Mouse (Mus musculus) fat pad, adult 2 months (tissue): ENCODE measurements at regions not wholly inside any gene's neighbourhood (a gene's known extent, or its start where the extent isn't known, plus 50 kb on each side); places are given as distances from the start of the nearest gene placed in this dataset.
"Not testable (repeated sequence)": the region's sequence is repeated elsewhere in the genome, so short reads cannot be mapped to it uniquely, and the experiment has no call there.

Experiments used
- DNase-seq: peaks from one replicate; pipeline ENCODE4 v3.0.0-alpha.2; 2011; ENCODE audit warnings: low read depth, low spot score; ENCODE audit errors: extremely low read depth

DNA sequence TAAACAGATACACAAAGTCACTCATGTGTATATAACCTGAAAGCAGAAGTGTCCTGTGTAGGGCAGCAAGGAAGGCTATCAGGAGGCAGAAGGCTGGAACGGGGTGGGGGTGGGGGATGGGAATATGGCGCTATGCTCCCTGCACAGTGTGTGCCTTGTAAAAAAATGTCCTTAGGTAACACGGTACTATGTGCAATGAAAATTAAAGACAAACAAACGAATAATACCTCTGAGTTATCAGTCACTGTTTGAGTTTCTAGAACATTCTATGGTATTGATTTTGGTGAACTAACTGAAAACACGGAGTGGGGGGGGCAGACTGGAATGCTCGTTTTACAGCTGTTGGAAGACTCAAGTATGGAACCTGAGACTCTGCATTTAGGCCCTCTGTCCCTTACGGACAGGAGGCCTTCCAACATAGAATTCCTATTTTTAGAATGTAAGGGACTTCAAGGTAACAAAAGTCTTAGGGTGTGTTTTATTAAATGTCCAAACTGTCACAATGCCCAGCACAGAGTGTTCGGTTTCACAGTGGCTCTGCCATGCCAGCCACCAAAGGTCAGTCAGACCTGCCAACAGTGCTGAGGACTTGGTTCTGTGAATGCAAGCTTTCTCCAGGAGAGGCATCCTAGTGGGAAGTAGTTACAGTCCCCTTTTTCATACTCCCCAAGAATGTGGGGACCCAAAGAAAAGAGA is 240.6 kb downstream of the Ano6 start:
- no peak for DNase-seq

DNA sequence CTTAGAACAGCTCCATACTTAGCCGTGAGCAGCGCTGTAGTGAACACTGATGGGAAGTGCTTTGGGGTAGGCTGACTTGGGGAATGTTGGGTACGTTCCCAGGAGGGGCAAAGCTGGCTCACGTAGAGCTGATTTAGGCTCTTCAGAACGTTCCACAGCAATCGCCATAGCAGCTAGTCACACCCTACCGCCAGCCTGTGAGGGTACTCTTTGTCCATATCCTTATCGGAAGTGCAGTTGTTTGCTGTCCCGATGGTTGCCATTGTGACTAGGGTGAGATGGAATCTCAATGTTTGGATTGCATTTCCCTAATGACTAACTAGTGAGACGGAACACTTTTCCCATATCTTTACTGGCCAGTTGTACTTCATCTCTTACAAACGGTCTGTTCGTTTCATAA is 244.6 kb downstream of the Ano6 start:
- no peak for DNase-seq

DNA sequence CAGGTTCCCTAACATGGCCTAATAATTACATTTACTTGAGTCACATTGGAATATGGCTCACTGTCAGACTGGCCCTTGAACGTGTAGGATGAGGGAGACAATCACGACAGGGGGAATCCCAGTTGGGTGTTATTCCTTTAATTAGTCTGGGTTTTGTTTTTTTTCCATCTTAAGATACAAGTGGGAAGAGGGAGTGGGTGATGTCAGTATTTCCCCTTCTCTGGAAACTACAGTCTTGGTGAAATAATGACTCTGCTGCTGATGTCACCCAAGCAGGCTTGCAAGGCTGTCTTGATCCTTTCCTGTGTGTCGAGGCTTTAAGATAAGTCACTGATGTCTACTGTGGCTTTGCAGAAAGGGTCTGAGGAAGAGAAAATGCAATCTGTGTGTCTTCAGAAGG is 241.8 kb upstream of the Arid2 start:
- no peak for DNase-seq

DNA sequence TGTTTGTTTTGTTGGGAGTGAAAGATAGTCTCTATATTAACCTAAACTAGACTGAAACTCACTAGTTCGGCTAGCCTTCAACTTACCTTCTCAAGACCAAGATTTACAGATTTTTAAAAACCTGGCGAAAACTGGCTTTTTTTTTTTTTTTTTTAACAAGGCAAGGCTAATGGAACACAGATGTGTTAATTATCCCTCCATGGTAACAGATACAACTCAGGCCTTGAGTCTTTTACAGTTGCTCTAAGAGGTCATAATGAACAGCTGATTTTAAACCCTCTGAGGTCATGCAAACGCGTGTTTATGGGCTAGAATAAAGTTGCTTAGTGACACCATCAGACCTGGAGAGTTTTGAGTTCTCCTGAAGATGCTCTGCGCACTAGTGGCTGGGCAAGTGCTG is 240.7 kb upstream of the Arid2 start:
- no peak for DNase-seq

DNA sequence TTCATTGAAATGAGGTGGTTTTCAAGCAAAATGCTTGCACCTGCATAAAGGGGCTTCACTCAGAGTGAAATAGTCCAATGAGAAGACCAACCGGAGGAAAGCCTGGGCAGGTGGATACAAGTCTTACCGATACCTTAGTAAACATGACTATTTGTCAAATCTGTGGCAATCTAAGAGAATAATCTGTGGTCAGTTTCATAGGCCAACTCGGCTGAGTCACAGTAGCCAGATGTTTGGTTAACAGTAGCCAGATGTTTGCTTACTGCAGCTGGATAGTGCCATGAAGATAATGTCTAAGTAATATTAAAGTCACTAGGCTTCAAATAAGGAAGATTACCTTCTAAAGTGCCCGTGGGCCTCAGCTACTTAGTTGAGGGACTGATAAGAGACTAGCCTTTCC is 236.9 kb upstream of the Arid2 start:
- DNase-seq: no peak

DNA sequence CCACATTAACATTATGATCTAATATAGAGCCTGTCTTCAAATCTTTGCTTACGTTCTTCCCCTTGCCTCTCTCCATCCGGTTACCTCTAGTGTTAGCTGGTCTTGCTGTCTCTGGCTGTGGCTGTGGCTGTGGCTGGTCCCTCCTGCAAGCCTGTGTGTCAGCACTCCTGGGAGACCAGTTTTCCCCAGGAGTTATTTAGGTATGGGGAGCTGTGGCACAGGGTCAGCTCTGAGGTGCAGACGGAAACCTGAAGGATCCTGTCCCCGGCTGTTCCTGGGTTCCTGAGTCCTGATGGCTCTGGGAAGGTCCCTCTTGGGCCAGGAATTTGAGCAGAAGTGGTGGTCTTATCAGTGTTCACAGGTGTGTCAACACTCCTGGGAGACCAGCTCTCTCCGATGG is 234.7 kb upstream of the Arid2 start:
- DNase-seq: no peak

DNA sequence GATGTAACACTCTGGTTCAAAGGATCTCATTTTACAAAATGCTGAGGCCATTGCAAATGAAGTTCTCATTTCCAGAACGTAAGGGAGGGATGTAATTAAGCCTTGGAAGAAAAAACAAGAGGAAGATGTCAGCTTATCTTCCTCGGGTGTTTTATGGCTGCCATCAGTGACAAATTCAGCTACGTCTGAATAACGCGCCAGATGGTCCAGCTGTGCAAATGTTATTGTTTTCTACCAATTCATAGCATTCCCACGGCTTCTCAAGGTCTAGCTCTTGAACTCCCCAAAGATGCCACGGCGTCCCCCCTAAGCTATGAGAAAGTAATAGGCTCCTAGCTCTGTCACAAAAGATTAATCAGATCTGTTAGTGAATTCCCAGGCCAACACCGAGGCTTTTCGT is 232.0 kb upstream of the Arid2 start:
- DNase-seq: no peak

DNA sequence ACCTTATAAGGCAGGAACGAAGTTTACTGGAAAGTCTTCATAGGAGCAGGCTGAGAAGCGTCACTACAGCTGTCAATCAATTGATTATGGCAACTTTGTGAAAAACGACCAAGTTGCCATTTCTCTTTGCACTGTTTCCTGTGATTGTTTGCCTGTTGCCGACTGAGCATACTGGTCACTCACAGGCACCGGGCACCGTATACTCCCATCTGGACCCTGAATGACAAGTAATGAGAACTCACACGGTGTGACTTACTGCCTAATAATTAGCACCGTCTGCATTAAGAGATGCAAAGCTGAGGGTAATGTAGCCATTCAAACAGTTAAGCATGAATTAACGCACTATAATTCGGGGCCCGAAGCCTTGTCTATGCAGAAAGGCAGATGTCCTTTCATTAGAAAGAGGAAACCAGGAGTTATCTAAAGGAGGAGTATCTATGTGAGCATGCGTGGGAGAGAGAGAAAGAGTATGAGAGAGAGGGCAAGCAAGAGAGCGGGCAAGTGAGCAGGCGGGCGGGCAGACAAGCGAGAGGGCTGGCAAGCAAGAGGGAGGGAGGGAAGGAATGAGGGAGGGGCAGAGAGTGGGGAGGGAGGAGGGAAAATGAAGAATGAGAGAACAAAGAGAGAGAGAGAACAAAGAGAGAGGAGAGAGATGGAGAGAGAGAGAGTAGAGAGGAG is 231.4 kb upstream of the Arid2 start:
- no peak for DNase-seq

DNA sequence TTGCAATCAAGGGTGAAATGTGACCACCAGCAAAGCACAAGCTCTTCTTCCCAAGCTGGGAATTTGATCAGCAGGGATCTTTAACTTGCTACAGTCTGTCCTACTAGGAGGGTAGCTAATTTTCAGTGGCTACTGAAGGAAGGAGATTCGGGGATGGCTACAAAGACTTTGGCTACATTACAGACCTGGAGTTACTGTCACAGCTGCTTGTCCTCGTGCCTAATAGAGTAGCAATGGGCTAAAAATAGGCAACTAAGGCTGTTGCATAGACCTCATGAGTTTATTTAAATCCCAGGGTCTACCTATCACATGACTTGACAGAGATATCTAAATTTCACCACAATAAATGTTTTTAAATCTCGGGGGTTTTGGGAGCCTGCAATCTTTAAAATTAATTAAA is 227.7 kb upstream of the Arid2 start:
- no peak for DNase-seq

DNA sequence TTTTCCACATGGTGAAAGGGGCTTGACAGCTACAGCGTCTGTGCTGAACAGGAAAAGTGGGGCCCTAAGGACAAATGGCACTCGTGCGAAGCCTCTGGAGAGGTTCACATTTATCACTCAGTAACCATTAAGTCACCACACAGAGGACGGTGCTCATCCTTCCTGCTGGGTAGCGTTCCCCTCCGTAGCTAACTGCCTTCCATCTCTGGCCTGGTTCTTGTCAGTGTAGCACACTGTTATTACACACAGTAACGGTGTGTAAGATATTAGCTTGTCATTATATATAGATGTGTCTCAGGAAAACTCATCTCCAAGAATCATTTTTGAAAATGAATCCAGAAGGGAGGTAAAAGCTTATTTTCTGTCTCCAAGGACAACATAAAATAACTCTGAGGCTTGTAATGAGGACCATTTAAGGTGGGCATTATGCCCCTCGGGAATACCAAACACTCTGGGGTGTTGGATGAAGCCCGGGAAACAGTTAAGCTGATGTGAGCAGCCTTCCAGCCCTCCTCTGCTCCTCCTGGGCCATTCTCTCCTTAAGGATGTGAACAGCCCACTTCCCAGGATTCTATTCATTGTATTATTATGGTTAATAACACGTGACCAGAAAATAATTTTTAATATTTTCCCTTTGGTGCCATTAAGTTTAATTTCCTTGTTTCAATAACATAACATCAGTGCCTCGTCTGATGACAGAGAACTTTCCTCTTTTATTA is 222.7 kb upstream of the Arid2 start:
- DNase-seq: no peak

DNA sequence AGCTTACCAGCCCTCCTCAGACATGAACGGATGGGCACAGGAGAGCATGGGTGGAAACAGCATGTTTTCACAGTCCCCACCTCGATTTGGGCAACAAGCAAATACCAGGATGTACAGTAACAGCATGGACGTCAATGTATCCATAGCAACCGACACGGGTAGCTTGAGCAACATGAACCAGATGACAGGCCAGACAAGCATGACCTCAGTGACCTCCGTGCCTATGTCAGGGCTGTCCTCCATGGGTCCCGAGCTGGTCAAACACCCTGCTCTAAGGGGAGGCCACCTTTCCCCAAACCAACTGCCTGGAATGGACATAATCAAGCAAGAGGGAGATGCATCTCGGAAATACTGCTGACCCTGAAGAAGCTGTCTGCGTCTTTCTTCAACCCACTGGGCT is 211.7 kb upstream of the Arid2 start:
- DNase-seq: no peak

DNA sequence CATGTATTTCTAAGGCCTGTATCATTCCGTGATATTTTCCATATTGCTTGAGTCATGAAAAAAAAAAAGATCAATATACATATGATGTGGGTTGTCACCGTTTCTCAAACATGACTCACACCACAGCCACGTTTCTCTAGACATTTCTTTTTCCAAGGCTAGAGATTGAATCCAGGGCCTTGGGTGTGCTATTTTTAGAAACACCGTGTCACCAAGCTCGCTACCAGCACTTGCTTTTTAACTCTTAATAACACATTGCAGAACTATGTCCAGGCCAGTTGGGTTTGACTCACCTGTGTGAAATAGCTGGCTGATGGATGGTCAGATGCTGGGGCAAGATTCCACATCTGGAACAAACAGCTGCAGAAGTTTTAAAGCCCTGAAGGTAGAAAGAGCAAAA is 209.6 kb upstream of the Arid2 start:
- DNase-seq: no peak

DNA sequence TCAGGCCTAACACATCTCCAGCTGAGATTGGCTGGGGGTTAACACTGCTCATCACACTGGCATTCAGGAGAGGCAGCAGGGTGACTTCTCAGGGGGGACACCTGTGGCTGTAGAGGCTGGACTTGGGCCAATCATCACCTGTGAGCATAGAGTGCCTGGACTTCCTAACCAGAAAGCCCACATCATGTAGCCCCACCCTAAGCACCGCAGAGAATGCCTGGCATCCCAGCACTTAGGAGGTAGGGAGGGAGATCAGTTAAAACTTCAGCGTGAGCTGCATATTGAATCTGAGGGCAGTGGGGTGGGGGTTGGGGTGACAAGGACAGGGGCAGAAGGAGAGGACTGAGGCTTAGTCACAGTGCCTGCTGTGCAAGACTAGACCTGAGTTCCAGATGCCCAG is 208.7 kb upstream of the Arid2 start:
- DNase-seq: no peak

DNA sequence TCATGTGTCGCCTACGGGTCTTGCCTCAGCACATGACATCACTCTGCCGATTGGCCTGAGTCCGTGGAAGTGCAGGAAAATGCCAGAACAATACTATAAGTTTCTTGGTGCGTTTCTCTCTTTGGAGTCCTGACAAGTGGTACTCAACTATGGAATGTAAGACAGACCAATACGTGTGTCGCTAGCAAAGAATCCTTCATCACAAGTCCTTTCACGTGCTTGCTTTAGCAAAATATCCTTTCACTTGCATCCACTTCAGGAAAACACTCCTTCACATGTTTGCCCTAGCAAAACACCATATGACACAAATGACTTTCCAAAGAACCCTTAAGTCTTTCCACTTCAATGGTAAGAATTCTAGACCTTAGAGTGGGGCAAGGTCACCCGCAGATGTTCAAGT is 197.6 kb upstream of the Arid2 start:
- DNase-seq: no peak

DNA sequence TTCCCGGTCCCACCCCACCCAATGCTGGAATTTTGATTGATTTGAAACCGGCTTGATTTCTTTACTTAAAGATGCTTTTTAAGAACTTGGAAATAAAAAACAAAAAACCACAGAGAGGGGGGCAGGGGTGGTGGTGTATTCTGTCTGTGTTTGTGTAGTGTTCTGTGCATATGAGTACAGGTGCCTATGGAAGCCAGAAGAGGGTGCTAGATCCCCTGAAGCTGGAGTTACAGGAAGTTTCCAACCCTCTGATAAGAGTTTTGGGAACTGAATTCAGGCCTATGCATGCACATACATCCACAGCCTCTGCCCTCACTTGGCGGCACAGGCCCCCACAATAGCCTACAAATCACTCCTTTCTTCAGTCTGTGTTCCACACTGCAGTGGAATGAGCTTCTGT is 190.9 kb upstream of the Arid2 start:
- DNase-seq: no peak

DNA sequence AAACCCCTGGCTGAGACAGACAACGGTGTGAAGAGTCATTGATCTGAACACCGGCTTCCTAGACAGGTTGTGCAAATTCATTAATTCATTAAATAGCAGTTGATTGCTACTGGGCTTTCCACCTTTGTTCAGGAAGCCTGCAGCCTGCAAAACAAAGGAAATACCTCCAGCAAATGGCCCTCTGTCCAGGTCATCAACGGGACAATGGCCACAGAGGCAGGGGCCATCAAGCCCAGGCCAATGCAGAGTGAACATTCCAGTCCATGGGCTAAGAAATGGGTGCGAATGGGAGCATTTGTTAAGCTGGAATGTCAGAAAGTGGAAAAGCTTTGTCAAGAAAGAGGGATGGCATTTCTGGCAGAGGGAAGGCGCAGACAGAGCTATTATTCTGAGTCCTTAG is 188.5 kb upstream of the Arid2 start:
- DNase-seq: no peak

DNA sequence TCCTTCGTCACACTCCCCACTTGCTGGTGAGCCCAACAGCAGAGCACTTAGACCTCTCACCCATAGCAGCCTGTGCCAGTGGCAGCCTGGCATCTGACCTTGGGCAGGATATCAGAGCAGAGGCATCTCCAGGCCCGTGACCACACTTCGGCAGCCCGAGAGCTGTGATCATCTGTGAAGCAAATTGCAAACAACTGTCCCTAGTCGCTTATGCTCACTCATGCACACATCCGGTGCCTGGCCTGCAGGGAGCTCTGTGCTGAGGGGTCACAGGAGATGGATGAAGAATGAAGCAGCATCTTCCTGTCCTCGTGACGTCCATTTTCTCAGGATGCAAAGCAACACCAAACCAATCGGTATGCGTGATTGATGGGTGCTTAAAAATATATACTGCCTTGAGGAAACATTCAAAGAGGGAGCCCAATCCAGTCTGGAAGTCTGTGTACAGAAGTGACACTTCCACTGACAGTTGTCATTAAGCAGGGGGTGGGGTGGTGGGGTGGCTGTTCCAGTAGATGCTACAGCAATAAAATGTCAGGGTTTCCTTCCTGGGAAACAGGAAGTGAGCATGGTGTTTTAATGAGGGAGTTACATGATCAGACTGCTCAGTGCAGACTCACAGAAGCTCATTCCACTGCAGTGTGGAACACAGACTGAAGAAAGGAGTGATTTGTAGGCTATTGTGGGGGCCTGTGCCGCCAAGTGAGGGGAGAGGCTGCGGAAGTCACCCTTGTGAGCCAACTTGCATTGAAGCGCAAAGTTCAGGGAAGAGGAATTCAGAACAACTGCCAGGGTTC is 187.3 kb upstream of the Arid2 start:
- not testable (repeated sequence) for DNase-seq

DNA sequence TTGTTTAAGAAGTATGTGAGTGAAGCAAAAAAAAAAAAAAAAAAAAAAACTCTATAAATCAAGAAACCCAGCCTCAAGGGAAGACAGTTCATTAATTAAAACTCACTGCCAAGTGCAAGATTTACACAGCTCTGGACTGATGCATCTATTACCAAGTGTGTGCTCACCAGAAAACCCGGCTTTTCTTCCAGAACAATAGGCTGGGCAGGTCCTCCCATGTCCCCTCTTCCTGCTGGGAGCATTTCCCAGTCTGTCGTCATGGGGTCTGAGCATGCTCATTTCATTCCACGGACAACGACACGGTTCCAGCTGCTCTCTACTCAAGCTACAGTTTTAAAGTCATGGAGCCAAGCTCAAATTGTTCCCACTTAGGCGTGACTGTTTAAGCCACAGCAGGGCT is 183.6 kb upstream of the Arid2 start:
- DNase-seq: peak; percentile 51

DNA sequence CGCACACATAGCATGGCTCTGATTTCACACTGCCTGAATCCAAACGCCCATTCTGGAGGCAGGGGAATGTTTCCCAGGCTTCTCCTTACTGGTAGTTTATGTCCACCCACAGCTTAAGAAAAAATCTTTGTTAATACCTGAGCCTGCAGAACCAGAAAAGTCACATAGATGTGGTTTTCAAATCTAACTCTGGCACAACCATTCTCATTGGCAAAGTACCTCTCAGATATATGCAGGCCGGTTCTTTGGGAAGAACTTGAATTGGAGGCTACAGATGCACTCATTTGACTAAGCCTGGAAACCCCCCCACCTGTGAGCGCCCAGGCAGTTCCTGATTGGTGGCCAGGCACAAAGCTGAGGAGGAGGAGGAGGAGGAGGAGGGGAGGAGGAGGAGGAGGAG is 179.8 kb upstream of the Arid2 start:
- DNase-seq: peak; percentile 94

DNA sequence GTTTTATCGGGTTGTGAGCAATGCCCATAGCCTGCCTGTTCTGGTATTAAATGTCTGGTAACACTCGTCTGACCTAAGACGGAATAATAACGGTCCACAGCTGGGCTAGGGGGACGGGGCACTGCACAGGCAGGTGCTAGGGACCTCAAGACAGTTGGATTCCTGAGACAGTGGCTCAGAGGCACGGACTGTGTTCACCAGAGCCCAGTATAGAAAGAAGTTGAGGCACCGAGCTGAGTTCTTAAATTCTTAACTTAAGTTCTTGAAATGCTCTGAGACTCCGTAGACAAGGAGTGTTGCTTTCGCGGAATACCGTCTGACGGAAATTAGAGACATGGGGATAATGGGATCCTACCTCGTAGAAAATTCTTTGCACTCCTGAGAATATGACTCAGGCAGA is 174.2 kb upstream of the Arid2 start:
- DNase-seq: no peak

DNA sequence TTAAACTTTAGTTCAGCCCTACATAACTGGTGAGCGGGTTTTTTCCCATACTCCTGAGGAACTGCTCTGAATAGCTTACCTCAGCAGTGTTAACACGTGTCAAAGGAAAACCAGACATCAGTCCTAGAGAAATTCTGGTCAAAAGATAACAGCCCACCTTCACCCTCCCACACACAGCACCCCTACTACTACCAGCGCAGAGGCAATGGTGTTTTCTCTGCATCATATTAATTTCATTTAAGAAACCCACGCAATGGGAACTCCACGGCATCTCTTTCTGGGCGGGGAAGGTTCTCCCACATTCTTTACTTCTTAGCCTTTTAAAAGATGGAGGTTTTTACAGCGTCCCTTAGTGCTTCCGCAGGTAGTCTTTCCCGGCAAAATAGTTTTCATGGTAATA is 172.7 kb upstream of the Arid2 start:
- no peak for DNase-seq

DNA sequence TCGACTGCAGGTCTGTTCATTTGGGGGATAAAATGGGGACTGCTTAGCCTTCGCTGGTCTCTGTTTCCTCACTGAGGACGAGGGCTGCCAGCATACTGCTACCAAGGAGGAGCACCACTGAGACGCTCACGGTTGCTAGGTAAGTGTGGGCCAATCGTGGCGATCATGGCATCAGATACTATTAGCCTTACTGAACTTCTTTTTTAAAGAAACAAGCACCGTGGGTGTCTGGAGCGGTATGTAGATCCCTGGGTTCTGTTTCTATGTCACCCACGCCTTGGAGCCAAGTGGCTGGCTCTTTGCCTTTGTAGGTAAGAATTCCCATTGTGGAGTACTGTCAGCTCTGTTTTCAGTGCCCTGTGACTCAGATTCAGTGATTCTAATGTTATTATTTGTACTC is 172.1 kb upstream of the Arid2 start:
- no peak for DNase-seq
